In genomic region chr14:46409016-46409415, GRCm38 (mm10) we compare ENCODE assay signal across 20 mouse cellular contexts. TPM values are rescaled to one million over a fixed set of nuclear protein-coding genes. Genes with fewer than 3 reads are reported as not detected.
DNase-seq lines count a peak whose midpoint lies in the region.
"Had no signal": no experiment of that assay in that cellular context is flagged by ENCODE, and none has a peak within 500 bp of the region (broad histone marks: within the 10 kb centered on the region; RNA-seq: fewer than 3 reads in every experiment).

No protein-coding gene starts in this region.

- peak; percentile 18 for DNase-seq in gastrocnemius, adult 18-20 months (ENCODE audit: low spot score)
- DNase-seq in gastrocnemius, postnatal 36 days: no peak
- DNase-seq in heart, postnatal 4 days: peak; percentile 26
- DNase-seq in heart, adult 8-10 months (ENCODE audit: low spot score): no peak
- peak; percentile 3 to 39 for DNase-seq in left cerebral cortex, postnatal 25 days (ENCODE audit: low spot score in 2 of 2)
- no peak for DNase-seq in left cerebral cortex, postnatal 36 days (ENCODE audit: low spot score in 2 of 2)
- DNase-seq in gastrocnemius, postnatal 25 days: peak; percentile 38
- DNase-seq in cerebellum, adult 11 months: no peak
- DNase-seq: adrenal gland, postnatal 14 days; cerebellum, adult 11-12 months; cerebellum, postnatal 14 days; lung, postnatal 10 days; midbrain, embryonic 14.5 days; right cerebral cortex, postnatal 14 days; thymus, adult 18-20 months; thymus, postnatal 4 days had no signal

- intact Hi-C loops in gastrocnemius, postnatal 36 days (cut with DNase I): no loop called here
- intact Hi-C loops in left cerebral cortex, postnatal 25 days (cut with DNase I): no loop called here
- intact Hi-C loops in left cerebral cortex, postnatal 36 days (cut with DNase I): no loop called here

RNA-seq across cellular contexts. Expression of gene Bmp4, which starts 18.5 kb away (rescaled TPM):
- total RNA-seq in gastrocnemius, adult 18-20 months (2021): 1 to 10 TPM; 7.8 to 8.8 TPM
- total RNA-seq in gastrocnemius, postnatal 36 days (2021): 1 to 10 TPM; 6.7 to 8.9 TPM
- 10 to 100 TPM; 10.2 to 16.2 TPM for total RNA-seq in heart, postnatal 4 days (2021)
- total RNA-seq in heart, adult 8-10 months (2022): 10 to 100 TPM in 2 of 4 experiments, 1 to 10 TPM in 2; 8.0 to 15.1 (median 10.1) TPM
- total RNA-seq in left cerebral cortex, postnatal 25 days (2021): 1 to 10 TPM; 7.1 to 8.5 TPM
- total RNA-seq in left cerebral cortex, postnatal 36 days (2021): 1 to 10 TPM; 5.5 to 8.1 TPM
- 10 to 100 TPM in 1 of 2 experiments, 1 to 10 TPM in 1; 6.2 to 10.1 TPM for total RNA-seq in gastrocnemius, postnatal 25 days (2021)

RNA-seq across cellular contexts. Expression of gene Gm15217, which starts 29.8 kb away (rescaled TPM):
- not detected for total RNA-seq in gastrocnemius, adult 18-20 months (2021)
- not detected for total RNA-seq in gastrocnemius, postnatal 36 days (2021)
- total RNA-seq in heart, postnatal 4 days (2021): not detected
- total RNA-seq in heart, adult 8-10 months (2022): not detected
- not detected for total RNA-seq in left cerebral cortex, postnatal 25 days (2021)
- not detected for total RNA-seq in left cerebral cortex, postnatal 36 days (2021)
- total RNA-seq in gastrocnemius, postnatal 25 days (2021): not detected
- total RNA-seq: adrenal gland, postnatal 14 days; G1E; layer of hippocampus, adult 2 months; left cerebral cortex, adult 2 months; megakaryocyte, adult 5-6 weeks had no signal

Comparison
In these comparisons a context has a peak if more than half of its experiments do, and no peak if none do; other contexts are left out.
1. DNase-seq: peak in gastrocnemius, adult 18-20 months (single experiment), heart, postnatal 4 days (single experiment), left cerebral cortex, postnatal 25 days (2 of 2) and gastrocnemius, postnatal 25 days (single experiment); none in gastrocnemius, postnatal 36 days (0 of 2), heart, adult 8-10 months (single experiment), left cerebral cortex, postnatal 36 days (0 of 2) and cerebellum, adult 11 months (single experiment).